Mouse (Mus musculus) liver, embryonic 14.5 days (tissue): ENCODE results near the gene Krtap12-1. TPM values are rescaled to one million over a fixed set of nuclear protein-coding genes. Genes with fewer than 3 reads are reported as not detected.
"Not testable (repeated sequence)": the region's sequence is repeated elsewhere in the genome, so short reads cannot be mapped to it uniquely, and the experiment has no call there.

Experiments
- ATAC-seq: fragments of 200-750 bp; cut with Nextera tagmentation; 2 replicates; pipeline ENCODE4 v1.8.0; 2017; ENCODE audit warnings: moderate number of reproducible peaks, mild to moderate bottlenecking, moderate library complexity; ENCODE audit not compliant: insufficient read depth
- DNase-seq, 3 experiments: peaks; one replicate each; pipeline ENCODE4 v3.0.0-alpha.2; 2012 to 2013; ENCODE audit warnings: low read depth in 3 of 3, low spot score in 3 of 3
- H3K27ac ChIP-seq: fragments of 300-500 bp; sonication (generic); 2 replicates; pipeline ENCODE4 v1.5.1; 2014; ENCODE audit warnings: moderate library complexity, mild to moderate bottlenecking, control low read depth, inconsistent platforms
- H3K27me3 ChIP-seq: fragments of 300-500 bp; sonication (generic); 2 replicates; pipeline ENCODE4 v1.6.1; 2014; ENCODE audit warnings: mild to moderate bottlenecking, low read length, moderate library complexity; ENCODE audit not compliant: control insufficient read depth, insufficient read depth
- H3K36me3 ChIP-seq: fragments of 300-500 bp; sonication (generic); replicated peaks from 2 replicates; pipeline ENCODE4 v1.6.1; 2014; ENCODE audit warnings: low read depth; ENCODE audit not compliant: control insufficient read depth, insufficient read depth
- H3K4me1 ChIP-seq, 2 experiments: fragments of 200-500 bp in 1 of 2; fragments of 300-500 bp in 1 of 2; sonication (generic) in 1 of 2; replicated peaks; 2 replicates each; pipeline ENCODE4 v1.6.1; 2012 to 2014; ENCODE audit warnings: antibody characterized with exemption in 1 of 2, inconsistent platforms in 1 of 2, low read length in 1 of 2; ENCODE audit not compliant: control insufficient read depth in 2 of 2, insufficient read depth in 2 of 2
- H3K4me2 ChIP-seq: fragments of 300-500 bp; sonication (generic); 2 replicates; pipeline ENCODE4 v1.6.1; 2014; ENCODE audit warnings: low read depth, mild to moderate bottlenecking, control low read depth, moderate library complexity
- H3K4me3 ChIP-seq, 2 experiments: fragments of 200-500 bp in 1 of 2; fragments of 300-500 bp in 1 of 2; sonication (generic) in 1 of 2; 2 replicates each; pipeline ENCODE4 v1.5.1; 2012 to 2014; ENCODE audit warnings: low read depth in 2 of 2, low read length in 2 of 2, mild to moderate bottlenecking in 2 of 2, control low read depth in 1 of 2, inconsistent platforms in 1 of 2, moderate library complexity in 1 of 2; ENCODE audit not compliant: insufficient read depth in 1 of 2
- H3K9ac ChIP-seq: fragments of 300-500 bp; sonication (generic); replicated peaks from 2 replicates; pipeline ENCODE4 v1.6.1; 2014; ENCODE audit warnings: mild to moderate bottlenecking, control low read depth, moderate library complexity
- H3K9me3 ChIP-seq: fragments of 300-500 bp; sonication (generic); 2 replicates; pipeline ENCODE4 v1.6.1; 2016; ENCODE audit warnings: low read length, mixed read lengths; ENCODE audit not compliant: control insufficient read depth
- CTCF ChIP-seq: IDR thresholded peaks from 2 replicates; pipeline ENCODE4 v1.5.1; 2016; ENCODE audit warnings: antibody characterized with exemption, low read depth, control low read depth
- EP300 ChIP-seq: IDR thresholded peaks from 2 replicates; pipeline ENCODE4 v1.6.1; 2016; ENCODE audit warnings: antibody characterized with exemption, low read depth
- WGBS: fragments of 180-500 bp; shearing (Covaris S2); extraction: QIAGEN DNeasy Blood & Tissue Kit; methylation state at CpG from one replicate; pipeline ENCODE4 v1.1.7; 2014; ENCODE audit not compliant: insufficient replicate concordance; 5-methylcytosine and 5-hydroxymethylcytosine counted together
- polyA plus RNA-seq, 2 experiments: library from polyadenylated mRNA; depleted of rRNA in 1 of 2; stranded (reverse) in 1 of 2; unstranded in 1 of 2; fragments of >200 nt; fragmentation: Nextera tagmentation in 1 of 2; extraction: Ambion mirVana in 1 of 2; gene quantifications; 2 replicates each; pipeline versions ENCODE4 v1.2.1 to v1.2.3; 2012 to 2014

The Krtap12-1 gene
- polyA plus RNA-seq, 2 experiments, result not detected

DNA sequence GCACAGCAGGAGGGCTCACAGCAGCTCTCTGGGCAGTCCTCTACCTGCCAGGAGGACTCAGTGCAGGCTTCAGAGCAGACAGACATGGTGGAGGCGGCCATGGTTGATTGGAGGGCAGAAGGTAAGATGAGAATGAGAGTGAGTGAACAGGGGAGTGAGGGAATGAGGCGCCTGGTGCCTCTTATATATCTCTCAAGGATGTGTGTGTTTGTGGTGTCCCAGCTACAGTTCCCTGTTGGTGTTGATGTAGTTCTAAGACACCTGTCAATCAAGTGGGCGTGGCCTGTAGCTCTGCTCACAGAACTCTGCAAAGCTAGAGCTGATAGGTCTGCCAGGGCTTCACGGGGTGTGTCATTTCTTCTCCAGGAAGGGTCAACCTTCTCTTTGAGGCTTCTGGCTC is 23.3 kb upstream of the Krtap12-1 start, which contains the start of gene Gm9508:
Gene Gm9508, minus strand, starts transcription at position 101 of the 400 bp plus-strand sequence.
- Histone ChIP-seq H3K4me2 (no peak within 1 kb of the TSS), H3K4me1 (no peaks in the 10 kb centered on the region), H3K9ac (no peak within 1 kb of the TSS), H3K4me3 (no peak within 1 kb of the TSS), H3K36me3 (no peaks in the 10 kb centered on the region), H3K9me3 (no peaks in the 10 kb centered on the region), H3K27ac (no peak within 1 kb of the TSS), H3K27me3 (no peaks in the 10 kb centered on the region)
- DNase-seq (no peak), ATAC-seq (no peak)
- TF ChIP-seq EP300 (no peak), CTCF (no peak)
- WGBS, result 34% methylated on average over 4 of the region's 4 CpGs

DNA sequence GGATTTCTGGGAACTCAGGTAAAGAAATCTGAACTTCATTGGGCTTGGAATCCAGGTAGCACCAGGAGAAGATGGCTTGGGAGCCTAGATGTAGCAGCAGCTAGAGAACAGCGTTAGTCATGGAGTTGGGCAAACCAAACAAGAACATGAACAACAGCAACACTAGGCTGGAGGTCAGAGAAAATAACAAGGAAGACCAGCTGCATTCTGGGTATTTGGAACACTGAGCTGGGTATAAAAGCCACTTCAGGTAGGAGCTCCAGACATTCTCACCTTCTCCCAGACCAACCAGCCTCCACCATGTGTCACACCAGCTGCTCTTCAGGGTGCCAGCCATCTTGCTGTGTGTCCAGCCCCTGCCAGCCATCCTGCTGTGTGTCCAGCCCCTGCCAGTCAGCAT is 14.1 kb upstream of the Krtap12-1 start, which contains the start of gene Gm10272:
Gene Gm10272, plus strand, starts transcription at position 301 of the 400 bp plus-strand sequence.
- no peak for ATAC-seq
- H3K4me1 ChIP-seq, result no peaks in the 10 kb centered on the region
- TF ChIP-seq EP300, result no peak
- TF ChIP-seq CTCF, result no peak
- H3K27ac ChIP-seq, result no peak within 1 kb of the TSS
- H3K9me3 ChIP-seq, result no peaks in the 10 kb centered on the region
- H3K9ac ChIP-seq, result no peak within 1 kb of the TSS
- no peak within 1 kb of the TSS for H3K4me2 ChIP-seq
- DNase-seq, result no peak
- H3K4me3 ChIP-seq, result no peak within 1 kb of the TSS
- 78% methylated on average over 1 of the region's 1 CpGs for WGBS
- H3K36me3 ChIP-seq, result no peaks in the 10 kb centered on the region
- H3K27me3 ChIP-seq, result no peaks in the 10 kb centered on the region

DNA sequence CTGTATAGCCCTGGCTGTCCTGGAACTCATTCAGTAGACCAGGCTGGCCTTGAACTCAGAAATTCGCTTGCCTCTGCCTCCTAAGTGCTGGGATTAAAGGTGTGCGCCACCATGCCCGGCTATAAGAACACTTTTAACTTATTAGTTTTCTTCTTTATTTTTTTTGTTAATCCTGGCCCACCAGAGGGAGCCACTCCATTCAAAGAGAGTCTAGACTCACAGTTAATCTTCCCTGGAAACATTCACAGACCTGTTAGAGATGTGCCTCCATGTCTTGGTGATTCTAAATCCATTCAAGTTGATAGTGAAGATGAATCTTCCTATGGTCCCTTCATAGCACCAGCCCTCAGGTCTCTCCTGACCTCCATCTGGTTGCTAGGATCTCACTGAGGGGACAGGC is 10.6 kb upstream of the Krtap12-1 start:
- no peaks in the 10 kb centered on the region for H3K27me3 ChIP-seq
- no peak for ATAC-seq
- H3K27ac ChIP-seq, result no peak overlapping the region

DNA sequence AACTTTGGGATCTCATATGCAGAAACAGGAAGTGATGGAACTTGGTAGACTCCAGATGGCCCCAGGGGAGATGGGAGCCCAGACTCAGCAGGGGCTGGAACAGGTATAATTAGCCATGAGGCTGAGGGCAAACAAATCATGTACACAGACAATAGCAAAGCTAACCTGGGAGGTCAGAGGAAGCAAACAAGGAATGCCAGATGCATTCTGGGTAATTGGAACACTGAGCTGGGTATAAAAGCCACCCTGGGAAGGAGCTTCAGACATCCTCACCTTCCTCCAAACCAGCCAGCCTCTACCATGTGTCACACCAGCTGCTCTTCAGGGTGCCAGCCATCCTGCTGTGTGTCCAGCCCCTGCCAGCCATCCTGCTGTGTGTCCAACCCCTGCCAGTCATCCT is 9.2 kb upstream of the Krtap12-1 start, which contains the start of gene Gm10024:
Gene Gm10024, plus strand, starts transcription at position 301 of the 400 bp plus-strand sequence.
- ATAC-seq, DNase-seq, H3K9ac ChIP-seq, H3K4me3 ChIP-seq, H3K36me3 ChIP-seq, H3K4me1 ChIP-seq, H3K4me2 ChIP-seq, H3K9me3 ChIP-seq, H3K27ac ChIP-seq, H3K27me3 ChIP-seq: not testable (repeated sequence)

More for the DNA sequence above, 10.6 kb upstream of the Krtap12-1 start:
- no peak overlapping the region for H3K4me2 ChIP-seq
- H3K9me3 ChIP-seq, result no peaks in the 10 kb centered on the region
- DNase-seq, result no peak
- H3K4me3 ChIP-seq, result no peak overlapping the region
- TF ChIP-seq CTCF, result no peak
- WGBS, result 59% methylated on average over 3 of the region's 3 CpGs
- H3K4me1 ChIP-seq, result no peaks in the 10 kb centered on the region
- no peaks in the 10 kb centered on the region for H3K36me3 ChIP-seq
- H3K9ac ChIP-seq, result no peak overlapping the region

DNA sequence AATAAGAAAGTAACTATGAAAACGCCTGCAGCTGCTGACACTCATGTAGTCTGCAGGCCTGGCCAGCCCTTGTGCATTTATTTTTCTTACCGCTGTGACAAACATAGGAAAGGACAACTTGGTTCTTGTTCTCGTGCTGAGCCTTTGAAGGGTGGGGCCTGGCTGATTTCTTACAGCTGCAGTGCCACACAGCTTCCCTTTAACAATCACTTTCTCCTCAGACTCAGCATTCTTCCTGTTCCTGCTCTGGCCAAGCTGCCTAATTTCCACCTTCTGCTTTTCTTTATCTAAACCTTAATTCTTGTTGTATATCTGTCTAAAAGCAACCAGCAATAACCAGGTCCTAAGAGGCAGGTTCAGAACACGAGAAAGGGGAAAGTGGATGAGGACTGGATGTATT is 6.7 kb upstream of the Krtap12-1 start:
- no peaks in the 10 kb centered on the region for H3K27me3 ChIP-seq
- no peak for DNase-seq
- H3K4me2 ChIP-seq, result no peak overlapping the region
- H3K27ac ChIP-seq, result no peak overlapping the region
- ATAC-seq, result no peak
- H3K4me1 ChIP-seq, result no peaks in the 10 kb centered on the region
- H3K9me3 ChIP-seq, result no peaks in the 10 kb centered on the region
- H3K36me3 ChIP-seq, result no peaks in the 10 kb centered on the region
- TF ChIP-seq CTCF (no peak), EP300 (no peak)
- WGBS, result 29% methylated on average over 4 of the region's 4 CpGs
- H3K9ac ChIP-seq, result no peak overlapping the region
- no peak overlapping the region for H3K4me3 ChIP-seq

- 48% methylated on average over 1 of the region's 1 CpGs for WGBS
- H3K27me3 ChIP-seq, result no peaks in the 10 kb centered on the region
Observed at GRCm38 (mm10) chr10:77715507-77715906, 4.9 kb upstream of the Krtap12-1 start, which contains the start of gene Gm10142. Gm10142 (plus strand) TSS chr10:77715807.

More at GRCm38 (mm10) chr10:77715507-77715906, 4.9 kb upstream of the Krtap12-1 start, which contains the start of gene Gm10142:
- TF ChIP-seq EP300 (no peak), CTCF (no peak)
- Histone ChIP-seq H3K4me3 (no peak within 1 kb of the TSS), H3K9ac (no peak within 1 kb of the TSS), H3K4me2 (no peak within 1 kb of the TSS), H3K4me1 (no peaks in the 10 kb centered on the region), H3K27ac (no peak within 1 kb of the TSS), H3K36me3 (no peaks in the 10 kb centered on the region), H3K9me3 (no peaks in the 10 kb centered on the region)
- DNase-seq, result no peak
- no peak for ATAC-seq
